Mouse (Mus musculus): ENCODE results near the gene Arsk. TPM values are rescaled to one million over a fixed set of nuclear protein-coding genes. Genes with fewer than 3 reads are reported as not detected.

Gene Arsk
- polyA plus RNA-seq, 1 experiment from 2014 or later, result 5.3 TPM

- Histone ChIP-seq H3K9ac (ENCODE audit: low read length) (no peak overlapping the region), H3K27ac (ENCODE audit: low read depth, low read length) (no peak overlapping the region), H3K4me3 (ENCODE audit: low read depth, low read length) (peak overlapping the region; percentile 78), H3K4me2 (ENCODE audit: low read depth) (peak overlapping the region; percentile 59), H3K9me3 (ENCODE audit: control insufficient read depth, low read length) (no peaks in the 10 kb centered on the region), H3K36me3 (ENCODE audit: control insufficient read depth, insufficient read depth, low read length) (no peaks in the 10 kb centered on the region), H3K27me3 (ENCODE audit: control insufficient read depth, insufficient read depth, low read length) (no peaks in the 10 kb centered on the region), H3K4me1 (ENCODE audit: control insufficient read depth, insufficient read depth, low read length) (peaks cover 3% of the 10 kb centered on the region; the same call in 1 of the 2 replicates)
- DNase-seq (ENCODE audit: low spot score), result no peak
- no peak for ATAC-seq (ENCODE audit: insufficient read depth, low FRiP score, low TSS enrichment)
- 76% methylated on average over 4 of the region's 4 CpGs for WGBS
Measured at GRCm38 (mm10) chr13:76017465-76017864, 81.0 kb downstream of the Arsk start.

GRCm38 (mm10) chr13:76014511-76014910, 83.9 kb downstream of the Arsk start:
- no peak for ATAC-seq (ENCODE audit: insufficient read depth, low FRiP score, low TSS enrichment)
- Histone ChIP-seq H3K4me1 (ENCODE audit: control insufficient read depth, insufficient read depth, low read length) (peaks cover 3% of the 10 kb centered on the region; the same call in 1 of the 2 replicates), H3K4me3 (ENCODE audit: low read depth, low read length) (no peak overlapping the region), H3K9me3 (ENCODE audit: control insufficient read depth, low read length) (no peaks in the 10 kb centered on the region), H3K4me2 (ENCODE audit: low read depth) (no peak overlapping the region), H3K36me3 (ENCODE audit: control insufficient read depth, insufficient read depth, low read length) (no peaks in the 10 kb centered on the region), H3K9ac (ENCODE audit: low read length) (no peak overlapping the region), H3K27ac (ENCODE audit: low read depth, low read length) (no peak overlapping the region), H3K27me3 (ENCODE audit: control insufficient read depth, insufficient read depth, low read length) (no peaks in the 10 kb centered on the region)
- whole genome bisulfite sequencing, result 86% methylated on average over 2 of the region's 2 CpGs
- DNase-seq (ENCODE audit: low spot score), result no peak

Other genes with a start within 250 kb of the Arsk start
- gene Rhobtb3, start 154.7 kb downstream of the Arsk start, polyA plus RNA-seq (2014; fragmentation: Nextera tagmentation; extraction: Ambion mirVana), result 58.6 and 62.5 TPM in 2 replicates
- gene Spata9, start 131.5 kb downstream of the Arsk start, polyA plus RNA-seq (2014; fragmentation: Nextera tagmentation; extraction: Ambion mirVana), result 0.29 and 1.0 TPM in 2 replicates
- gene Rfesd, start 79.9 kb downstream of the Arsk start, polyA plus RNA-seq (2014; fragmentation: Nextera tagmentation; extraction: Ambion mirVana), result 14.8 and 16.7 TPM in 2 replicates
- 0.31 and 0.65 TPM in 2 replicates for gene Gpr150, start 41.7 kb downstream of the Arsk start, polyA plus RNA-seq (2014; fragmentation: Nextera tagmentation; extraction: Ambion mirVana)
- 15.8 and 17.1 TPM in 2 replicates for gene Ttc37, start 74 bp upstream of the Arsk start, polyA plus RNA-seq (2014; fragmentation: Nextera tagmentation; extraction: Ambion mirVana)
- not detected in 2 replicates for gene Fam81b, start 206.4 kb upstream of the Arsk start, polyA plus RNA-seq (2014; fragmentation: Nextera tagmentation; extraction: Ambion mirVana)

All from neural tube, embryonic 11.5 days (tissue).